Mouse (Mus musculus) liver, adult 2 months (tissue): ENCODE results near the gene Bcl9l.

Experiments used
- CTCF ChIP-seq: fragments of 200-500 bp; IDR thresholded peaks from 2 replicates; pipeline ENCODE4 v1.5.1; 2011; ENCODE audit warnings: low read depth, low read length, control low read depth
- POLR2A ChIP-seq: fragments of 200-500 bp; IDR thresholded peaks from 2 replicates; pipeline ENCODE4 v1.6.1; 2011; ENCODE audit warnings: low read length, control low read depth; ENCODE audit not compliant: insufficient read depth; ENCODE audit errors: extremely low read depth

DNA sequence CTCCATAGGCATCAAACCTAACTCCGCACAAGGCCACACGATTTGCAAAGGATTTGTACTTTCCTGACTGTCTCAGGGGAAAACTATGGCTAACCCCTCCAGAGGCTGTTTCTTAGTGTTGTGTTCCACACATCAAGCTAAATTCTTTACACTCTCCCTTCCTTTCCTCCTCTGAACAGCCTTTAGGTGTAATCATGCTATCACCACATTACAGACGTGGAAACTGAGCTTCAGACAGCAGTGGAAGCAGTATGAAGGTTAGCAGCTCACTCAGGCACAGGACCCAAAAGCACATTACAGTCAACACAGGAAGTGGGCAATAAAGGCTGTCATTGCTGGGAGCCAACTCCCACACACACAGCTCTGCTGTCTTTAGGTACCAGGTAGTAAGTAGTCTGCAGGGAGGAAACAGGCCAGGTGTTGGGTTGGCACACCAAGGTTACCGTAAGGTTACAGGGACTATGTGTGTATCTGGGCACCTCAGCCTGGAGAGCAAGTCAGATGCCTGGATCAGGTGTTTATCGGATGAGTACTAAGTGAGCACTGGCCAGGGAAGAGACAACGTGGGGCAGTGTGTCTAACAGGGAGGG is 50.5 kb downstream of the Bcl9l start:
- TF ChIP-seq POLR2A, result no peak
- TF ChIP-seq CTCF, result no peak
